Mouse (Mus musculus) ES-Bruce4 (cell line): ENCODE data around the gene Siva1. TPM values are rescaled to one million over a fixed set of nuclear protein-coding genes. Genes with fewer than 3 reads are reported as not detected.

ENCODE experiments used
- H3K27ac ChIP-seq: 2 replicates; pipeline ENCODE4 v1.5.1; 2012; ENCODE audit warnings: low read length, inconsistent platforms; ENCODE audit not compliant: insufficient read depth
- H3K27me3 ChIP-seq: 2 replicates; pipeline ENCODE4 v1.6.1; 2012; ENCODE audit warnings: mild to moderate bottlenecking, low read length, inconsistent platforms; ENCODE audit not compliant: control insufficient read depth, poor library complexity, insufficient read depth, severe bottlenecking
- H3K36me3 ChIP-seq: 2 replicates; pipeline ENCODE4 v1.6.1; 2012; ENCODE audit warnings: inconsistent platforms, mild to moderate bottlenecking, low read length, moderate library complexity; ENCODE audit not compliant: control insufficient read depth, poor library complexity, insufficient read depth, severe bottlenecking
- H3K4me1 ChIP-seq: one replicate; pipeline ENCODE4 v1.8.1; 2011; ENCODE audit warnings: low read length; ENCODE audit not compliant: control insufficient read depth, insufficient read depth
- H3K4me3 ChIP-seq: 2 replicates; pipeline ENCODE4 v1.5.1; 2011; ENCODE audit warnings: low read depth, mild to moderate bottlenecking, low read length
- H3K9ac ChIP-seq: 2 replicates; pipeline ENCODE4 v1.6.1; 2012; ENCODE audit warnings: low read depth, mild to moderate bottlenecking, inconsistent platforms; ENCODE audit not compliant: poor library complexity, severe bottlenecking
- H3K9me3 ChIP-seq: replicated peaks from 2 replicates; pipeline ENCODE4 v1.6.1; 2012; ENCODE audit warnings: mild to moderate bottlenecking, low read length, inconsistent platforms; ENCODE audit not compliant: control insufficient read depth, poor library complexity, insufficient read depth, severe bottlenecking
- CTCF ChIP-seq: IDR thresholded peaks from one replicate; pipeline ENCODE4 v1.8.1; 2011; ENCODE audit warnings: low read depth, low read length
- EP300 ChIP-seq: IDR thresholded peaks from 2 replicates; pipeline ENCODE4 v1.6.1; 2011; ENCODE audit warnings: low read depth, low read length; ENCODE audit not compliant: insufficient read depth
- POLR2A ChIP-seq: IDR thresholded peaks from one replicate; pipeline ENCODE4 v1.8.1; 2011; ENCODE audit warnings: low read length; ENCODE audit not compliant: insufficient read depth
- polyA plus RNA-seq: library from polyadenylated mRNA; stranded (reverse); fragments of >200 nt; gene quantifications from 2 replicates; pipeline ENCODE4 v1.2.4, GENCODE M21; 2011; ENCODE audit warnings: low read depth; ENCODE audit not compliant: missing spikeins, insufficient read depth, insufficient read length

Siva1 gene
- polyA plus RNA-seq, 1 experiment = 103 TPM

DNA sequence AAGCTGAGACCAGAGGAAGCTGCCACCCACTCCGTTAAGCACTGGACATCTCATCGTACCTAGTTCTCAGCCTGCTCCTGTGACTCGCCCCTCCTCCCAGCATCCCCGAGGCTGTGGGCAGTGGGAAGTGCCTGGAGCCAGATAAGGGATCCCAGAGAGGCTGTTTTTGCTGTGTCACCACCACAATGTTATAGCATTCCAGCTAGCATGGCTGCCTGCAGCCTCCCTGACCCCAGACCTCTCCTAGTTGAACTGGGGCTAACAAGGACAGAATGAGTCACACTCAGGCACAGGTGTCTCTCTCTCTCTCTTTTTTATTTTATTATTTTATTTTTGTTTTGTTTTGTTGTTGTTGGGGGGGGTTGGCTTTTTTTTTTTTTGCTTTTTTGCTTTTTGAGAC, 45.3 kb upstream of the Siva1 start:
- H3K4me1 ChIP-seq = peaks cover 17% of the 10 kb centered on the region
- no peak overlapping the region for H3K27ac ChIP-seq
- no peak overlapping the region for H3K9ac ChIP-seq
- H3K9me3 ChIP-seq = no peaks in the 10 kb centered on the region
- no peak overlapping the region for H3K4me3 ChIP-seq
- no peaks in the 10 kb centered on the region for H3K36me3 ChIP-seq
- no peaks in the 10 kb centered on the region for H3K27me3 ChIP-seq
- no peak for TF ChIP-seq POLR2A
- TF ChIP-seq EP300 = no peak

DNA sequence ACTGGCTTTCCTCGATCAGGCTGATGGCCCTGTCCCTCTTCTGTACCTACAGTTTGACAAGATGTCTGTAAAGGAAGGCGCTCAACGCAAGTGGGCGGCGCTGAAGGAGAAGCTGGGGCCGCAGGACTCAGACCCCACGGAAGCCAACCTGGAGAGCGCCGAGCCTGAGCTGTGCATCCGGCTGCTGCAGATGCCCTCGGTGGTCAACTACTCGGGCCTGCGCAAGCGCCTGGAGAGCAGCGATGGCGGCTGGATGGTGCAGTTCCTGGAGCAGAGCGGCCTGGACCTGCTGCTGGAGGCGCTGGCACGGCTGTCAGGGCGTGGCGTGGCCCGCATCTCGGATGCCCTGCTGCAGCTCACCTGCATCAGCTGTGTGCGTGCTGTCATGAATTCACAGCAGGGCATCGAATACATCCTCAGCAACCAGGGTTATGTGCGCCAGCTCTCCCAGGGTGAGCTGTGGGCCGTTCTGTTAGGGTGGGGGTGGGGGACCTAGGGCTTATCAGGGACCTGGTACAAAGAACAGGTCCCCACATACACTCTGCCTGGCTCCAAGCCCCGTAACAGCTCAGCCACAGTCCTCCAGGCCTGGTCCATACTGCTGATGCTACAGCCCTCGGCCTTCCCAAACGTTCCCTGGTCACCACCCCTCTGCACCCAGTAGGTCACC, 44.4 kb upstream of the Siva1 start:
- Histone ChIP-seq H3K27ac (no peak overlapping the region), H3K4me3 (peak overlapping the region; percentile 3; the same call in 1 of the 2 replicates), H3K27me3 (no peaks in the 10 kb centered on the region), H3K9me3 (no peaks in the 10 kb centered on the region), H3K36me3 (no peaks in the 10 kb centered on the region), H3K4me1 (peaks cover 13% of the 10 kb centered on the region), H3K9ac (no peak overlapping the region)
- no peak for TF ChIP-seq EP300
- TF ChIP-seq POLR2A = no peak

DNA sequence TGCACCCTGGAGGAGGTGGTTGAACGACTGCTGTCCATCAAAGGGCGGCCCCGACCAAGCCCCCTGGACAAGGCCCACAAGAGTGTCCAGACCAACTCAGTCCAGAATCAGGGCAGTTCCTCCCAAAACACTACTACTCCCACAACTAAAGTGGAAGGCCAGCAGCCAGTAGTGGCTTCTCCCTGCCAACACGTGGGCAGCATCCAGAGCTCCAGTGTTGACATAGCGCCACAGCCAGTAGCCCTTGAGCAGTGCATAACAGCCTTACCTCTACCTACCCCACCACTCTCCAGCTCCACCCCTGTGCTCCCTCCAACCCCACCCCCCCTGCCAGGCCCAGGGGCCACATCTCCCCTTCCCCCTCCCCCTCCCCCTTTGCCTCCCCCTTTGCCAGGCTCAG, 40.5 kb upstream of the Siva1 start:
- H3K9me3 ChIP-seq = no peaks in the 10 kb centered on the region
- no peak overlapping the region for H3K27ac ChIP-seq
- H3K36me3 ChIP-seq = no peaks in the 10 kb centered on the region
- no peak overlapping the region for H3K4me3 ChIP-seq
- peaks cover 2% of the 10 kb centered on the region for H3K4me1 ChIP-seq
- no peak overlapping the region for H3K9ac ChIP-seq
- TF ChIP-seq EP300 (no peak), CTCF (no peak), POLR2A (no peak)
- no peaks in the 10 kb centered on the region for H3K27me3 ChIP-seq

DNA sequence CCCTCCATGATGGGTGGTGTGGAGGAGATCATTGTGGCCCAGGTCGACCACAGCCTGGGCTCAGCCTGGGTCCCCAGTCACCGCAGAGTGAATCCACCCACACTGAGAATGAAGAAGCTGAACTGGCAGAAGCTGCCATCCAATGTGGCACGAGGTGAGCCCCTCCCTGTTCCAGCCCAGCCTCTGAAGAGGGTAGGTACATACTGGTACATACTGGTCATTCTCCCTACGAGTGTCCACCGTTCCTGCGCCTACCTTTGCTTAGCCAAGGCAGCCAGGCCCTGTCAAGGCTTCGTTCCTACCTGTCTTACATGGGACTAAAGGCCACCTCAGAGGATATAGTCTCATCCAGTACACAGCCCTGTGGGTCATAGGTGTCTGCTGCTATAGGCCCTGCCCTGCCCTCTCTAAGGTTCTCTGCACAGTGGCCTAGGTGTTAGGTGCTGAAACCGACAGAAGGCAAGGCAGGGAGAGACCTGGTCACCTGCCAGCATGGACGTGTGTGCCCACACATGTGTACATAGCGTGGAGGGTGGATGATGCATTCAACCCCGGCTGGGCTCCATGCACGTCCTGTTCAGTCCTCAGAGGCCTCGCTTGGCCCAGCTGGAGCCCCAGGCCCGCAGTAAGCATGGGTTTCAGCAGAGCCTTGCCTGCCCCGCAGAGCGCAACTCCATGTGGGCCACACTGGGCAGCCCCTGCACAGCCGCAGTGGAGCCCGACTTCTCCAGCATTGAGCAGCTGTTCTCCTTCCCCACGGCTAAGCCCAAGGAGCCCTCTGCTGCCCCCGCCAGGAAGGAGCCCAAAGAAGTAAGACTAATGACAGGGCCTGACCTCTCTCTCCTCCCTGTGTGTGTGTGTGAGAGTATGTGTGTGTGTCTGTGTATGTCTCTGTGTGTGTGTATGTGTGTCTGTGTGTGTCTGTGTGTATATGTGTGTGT, 39.5 kb upstream of the Siva1 start:
- no peak overlapping the region for H3K27ac ChIP-seq
- TF ChIP-seq EP300 = no peak
- no peak for TF ChIP-seq POLR2A
- TF ChIP-seq CTCF = peak; percentile 44

DNA sequence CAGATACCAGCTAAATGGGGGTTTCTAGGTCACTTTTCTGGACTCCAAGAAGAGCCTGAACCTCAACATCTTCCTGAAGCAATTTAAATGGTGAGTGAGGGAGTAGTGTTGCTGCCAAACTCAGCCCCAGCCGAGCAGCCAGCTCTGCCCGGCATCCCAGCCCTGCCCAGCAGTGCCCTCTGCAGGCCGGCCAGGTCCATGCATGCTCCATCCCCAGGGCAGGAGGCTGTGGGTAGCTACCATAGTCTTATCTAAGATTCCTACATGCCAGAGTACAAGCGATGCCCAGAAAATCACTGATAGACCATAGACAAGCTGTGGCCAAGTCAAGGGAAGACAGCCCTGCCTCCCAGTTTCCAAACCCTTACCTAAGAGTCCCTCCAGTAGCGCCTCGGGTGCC, 38.7 kb upstream of the Siva1 start:
- Histone ChIP-seq H3K9me3 (no peaks in the 10 kb centered on the region), H3K36me3 (no peaks in the 10 kb centered on the region), H3K27ac (no peak overlapping the region), H3K9ac (no peak overlapping the region), H3K4me1 (no peaks in the 10 kb centered on the region), H3K4me3 (no peak overlapping the region), H3K27me3 (no peaks in the 10 kb centered on the region)
- no peak for TF ChIP-seq POLR2A
- peak; percentile 91 for TF ChIP-seq CTCF

More for the DNA sequence above, 39.5 kb upstream of the Siva1 start:
- no peaks in the 10 kb centered on the region for H3K4me1 ChIP-seq
- no peak overlapping the region for H3K4me3 ChIP-seq
- H3K9me3 ChIP-seq = no peaks in the 10 kb centered on the region
- no peak overlapping the region for H3K9ac ChIP-seq
- H3K36me3 ChIP-seq = no peaks in the 10 kb centered on the region
- no peaks in the 10 kb centered on the region for H3K27me3 ChIP-seq

DNA sequence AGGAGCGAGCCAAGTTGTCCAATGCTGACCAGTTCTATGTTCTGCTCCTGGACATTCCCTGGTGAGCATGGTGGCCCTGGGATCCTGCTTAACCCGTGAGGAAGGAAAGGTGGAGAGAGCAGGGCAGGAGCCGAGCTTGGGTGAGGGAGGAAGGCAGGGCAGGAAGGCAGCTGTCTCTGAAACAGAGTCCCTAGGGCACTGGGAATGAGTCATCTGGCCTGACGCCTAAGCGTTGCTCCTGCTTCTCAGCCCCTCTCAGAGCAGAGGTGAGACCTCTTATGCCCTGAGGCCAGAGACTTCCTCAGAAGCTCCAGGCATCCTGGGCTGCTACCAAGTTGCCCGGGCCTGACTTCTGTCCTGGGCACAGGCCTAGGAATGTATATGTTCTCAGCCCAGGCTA, 37.5 kb upstream of the Siva1 start:
- TF ChIP-seq EP300 (no peak), POLR2A (no peak), CTCF (no peak)
- H3K9me3 ChIP-seq = no peaks in the 10 kb centered on the region
- no peaks in the 10 kb centered on the region for H3K4me1 ChIP-seq
- H3K9ac ChIP-seq = no peak overlapping the region
- H3K4me3 ChIP-seq = no peak overlapping the region
- H3K27ac ChIP-seq = no peak overlapping the region
- no peaks in the 10 kb centered on the region for H3K36me3 ChIP-seq
- no peaks in the 10 kb centered on the region for H3K27me3 ChIP-seq
